Mouse (Mus musculus) ES-Bruce4 (cell line): ENCODE data around the gene Slc2a12. TPM values are rescaled to one million over a fixed set of nuclear protein-coding genes. Genes with fewer than 3 reads are reported as not detected.

ENCODE experiments used
- H3K27ac ChIP-seq: 2 replicates; pipeline ENCODE4 v1.5.1; 2012; ENCODE audit warnings: low read length, inconsistent platforms; ENCODE audit not compliant: insufficient read depth
- H3K27me3 ChIP-seq: 2 replicates; pipeline ENCODE4 v1.6.1; 2012; ENCODE audit warnings: mild to moderate bottlenecking, low read length, inconsistent platforms; ENCODE audit not compliant: control insufficient read depth, poor library complexity, insufficient read depth, severe bottlenecking
- H3K36me3 ChIP-seq: 2 replicates; pipeline ENCODE4 v1.6.1; 2012; ENCODE audit warnings: inconsistent platforms, mild to moderate bottlenecking, low read length, moderate library complexity; ENCODE audit not compliant: control insufficient read depth, poor library complexity, insufficient read depth, severe bottlenecking
- H3K4me1 ChIP-seq: one replicate; pipeline ENCODE4 v1.8.1; 2011; ENCODE audit warnings: low read length; ENCODE audit not compliant: control insufficient read depth, insufficient read depth
- H3K4me3 ChIP-seq: 2 replicates; pipeline ENCODE4 v1.5.1; 2011; ENCODE audit warnings: low read depth, mild to moderate bottlenecking, low read length
- H3K9ac ChIP-seq: 2 replicates; pipeline ENCODE4 v1.6.1; 2012; ENCODE audit warnings: low read depth, mild to moderate bottlenecking, inconsistent platforms; ENCODE audit not compliant: poor library complexity, severe bottlenecking
- H3K9me3 ChIP-seq: replicated peaks from 2 replicates; pipeline ENCODE4 v1.6.1; 2012; ENCODE audit warnings: mild to moderate bottlenecking, low read length, inconsistent platforms; ENCODE audit not compliant: control insufficient read depth, poor library complexity, insufficient read depth, severe bottlenecking
- CTCF ChIP-seq: IDR thresholded peaks from one replicate; pipeline ENCODE4 v1.8.1; 2011; ENCODE audit warnings: low read depth, low read length
- EP300 ChIP-seq: IDR thresholded peaks from 2 replicates; pipeline ENCODE4 v1.6.1; 2011; ENCODE audit warnings: low read depth, low read length; ENCODE audit not compliant: insufficient read depth
- POLR2A ChIP-seq: IDR thresholded peaks from one replicate; pipeline ENCODE4 v1.8.1; 2011; ENCODE audit warnings: low read length; ENCODE audit not compliant: insufficient read depth
- polyA plus RNA-seq: library from polyadenylated mRNA; stranded (reverse); fragments of >200 nt; gene quantifications from 2 replicates; pipeline ENCODE4 v1.2.4, GENCODE M21; 2011; ENCODE audit warnings: low read depth; ENCODE audit not compliant: missing spikeins, insufficient read depth, insufficient read length

Slc2a12 gene
- polyA plus RNA-seq, 1 experiment = 1.5 TPM

DNA sequence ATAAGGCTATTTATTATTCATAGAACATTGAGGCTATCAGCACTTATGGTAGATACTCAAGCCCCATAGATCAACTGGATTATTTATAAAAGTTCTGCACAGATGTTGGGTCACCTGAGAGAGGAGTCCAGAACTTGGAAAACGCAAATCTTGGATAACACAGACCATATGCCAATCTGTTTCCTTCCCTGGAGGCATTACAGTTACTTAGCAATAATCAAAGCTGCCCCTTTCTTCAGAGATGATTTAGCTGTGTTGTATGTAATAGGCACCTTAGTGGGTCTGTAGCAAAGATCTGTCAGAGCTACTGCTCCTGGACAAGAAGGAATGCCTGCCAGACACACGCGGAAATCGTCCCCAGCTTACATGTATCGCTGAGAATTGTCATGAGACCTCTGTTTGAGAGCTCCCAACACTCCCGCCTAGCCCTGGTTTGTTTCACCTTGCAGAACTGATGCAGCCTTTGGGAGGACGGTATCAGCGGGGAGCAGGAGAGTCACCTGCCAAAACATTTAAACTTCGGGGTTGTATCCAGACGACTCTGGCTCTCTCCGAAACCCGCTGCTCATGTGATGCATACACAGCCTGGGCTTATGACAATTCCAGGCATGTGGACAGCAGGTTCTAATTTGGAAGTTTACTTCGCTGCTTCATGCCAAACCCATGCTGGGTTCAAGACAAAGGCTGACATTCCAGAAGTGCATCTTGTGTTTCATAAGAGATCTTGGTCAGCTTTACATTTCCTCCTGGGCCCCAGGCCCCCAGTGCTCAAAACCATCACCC is 31.2 kb downstream of the Slc2a12 start:
- TF ChIP-seq EP300 (no peak), POLR2A (no peak), CTCF (no peak)
- no peak overlapping the region for H3K4me3 ChIP-seq
- H3K9me3 ChIP-seq = no peaks in the 10 kb centered on the region
- no peak overlapping the region for H3K27ac ChIP-seq
- no peaks in the 10 kb centered on the region for H3K27me3 ChIP-seq
- H3K36me3 ChIP-seq = no peaks in the 10 kb centered on the region
- H3K4me1 ChIP-seq = no peaks in the 10 kb centered on the region
- H3K9ac ChIP-seq = no peak overlapping the region

- H3K4me1 ChIP-seq = peaks cover 6% of the 10 kb centered on the region
- H3K4me3 ChIP-seq = no peak overlapping the region
- H3K9ac ChIP-seq = no peak overlapping the region
- H3K36me3 ChIP-seq = no peaks in the 10 kb centered on the region
- H3K9me3 ChIP-seq = no peaks in the 10 kb centered on the region
- H3K27me3 ChIP-seq = no peaks in the 10 kb centered on the region
- no peak for TF ChIP-seq EP300
- no peak for TF ChIP-seq POLR2A
- no peak for TF ChIP-seq CTCF
- H3K27ac ChIP-seq = no peak overlapping the region
Measured at GRCm38 (mm10) chr10:22696236-22696635, 51.4 kb downstream of the Slc2a12 start.

GRCm38 (mm10) chr10:22696864-22697263 is 52.1 kb downstream of the Slc2a12 start:
- Histone ChIP-seq H3K9me3 (no peaks in the 10 kb centered on the region), H3K9ac (no peak overlapping the region), H3K27me3 (no peaks in the 10 kb centered on the region), H3K4me3 (no peak overlapping the region), H3K36me3 (no peaks in the 10 kb centered on the region), H3K27ac (no peak overlapping the region), H3K4me1 (peaks cover 6% of the 10 kb centered on the region)
- no peak for TF ChIP-seq POLR2A
- TF ChIP-seq EP300 = 0 out of 2 replicates have a peak, but pooled peaks have one; percentile 5

- Histone ChIP-seq H3K36me3 (no peaks in the 10 kb centered on the region), H3K9me3 (no peaks in the 10 kb centered on the region), H3K9ac (no peak overlapping the region), H3K4me1 (peaks cover 6% of the 10 kb centered on the region), H3K4me3 (no peak overlapping the region), H3K27me3 (no peaks in the 10 kb centered on the region), H3K27ac (peak overlapping the region; percentile 64)
- TF ChIP-seq CTCF = no peak
- TF ChIP-seq EP300 = peak; percentile 90
- no peak for TF ChIP-seq POLR2A
Measured at GRCm38 (mm10) chr10:22698158-22698953, 53.5 kb downstream of the Slc2a12 start.

GRCm38 (mm10) chr10:22699487-22700335 is 54.9 kb downstream of the Slc2a12 start:
- no peaks in the 10 kb centered on the region for H3K9me3 ChIP-seq
- H3K4me3 ChIP-seq = no peak overlapping the region
- H3K27me3 ChIP-seq = no peaks in the 10 kb centered on the region
- H3K4me1 ChIP-seq = peaks cover 6% of the 10 kb centered on the region
- H3K9ac ChIP-seq = no peak overlapping the region
- no peaks in the 10 kb centered on the region for H3K36me3 ChIP-seq
- TF ChIP-seq CTCF (no peak), POLR2A (no peak), EP300 (peak; percentile 52; the same call in 1 of the 2 replicates)
- no peak overlapping the region for H3K27ac ChIP-seq
